Mouse (Mus musculus): ENCODE data around the gene Wapl. TPM values are rescaled to one million over a fixed set of nuclear protein-coding genes. Genes with fewer than 3 reads are reported as not detected.

Wapl gene
- polyA plus RNA-seq, 1 experiment from 2014 or later: 27.2 TPM

Other genes starting within 250 kb of the Wapl start
- gene Bmpr1a, start 170.6 kb upstream of the Wapl start, polyA plus RNA-seq (2016; fragmentation: Nextera tagmentation; extraction: Ambion mirVana): 50.7 and 52.8 TPM in 2 replicates
- not detected in 2 replicates for gene 9230112D13Rik, start 151.1 kb upstream of the Wapl start, polyA plus RNA-seq (2016; fragmentation: Nextera tagmentation; extraction: Ambion mirVana)
- gene Ldb3, start 85.2 kb upstream of the Wapl start, polyA plus RNA-seq (2016; fragmentation: Nextera tagmentation; extraction: Ambion mirVana): 0.59 TPM in 1 of 2 replicates, not detected in the other
- gene Opn4, start 73.8 kb upstream of the Wapl start, polyA plus RNA-seq (2016; fragmentation: Nextera tagmentation; extraction: Ambion mirVana): 0.23 and 0.27 TPM in 2 replicates
- gene Grid1, start 146.2 kb downstream of the Wapl start, polyA plus RNA-seq (2016; fragmentation: Nextera tagmentation; extraction: Ambion mirVana): 0.20 and 0.31 TPM in 2 replicates